Mouse (Mus musculus) lung, adult 2 months (tissue): ENCODE data around the gene Sobp.

ENCODE experiments used
- CTCF ChIP-seq: fragments of 200-500 bp; IDR thresholded peaks from 2 replicates; pipeline ENCODE4 v1.5.1; 2011; ENCODE audit warnings: mild to moderate bottlenecking, low read length, control low read depth; ENCODE audit not compliant: insufficient read depth
- POLR2A ChIP-seq: fragments of 200-500 bp; IDR thresholded peaks from 2 replicates; pipeline ENCODE4 v1.6.1; 2011; ENCODE audit warnings: low read depth, mild to moderate bottlenecking, control low read depth, low read length, borderline replicate concordance; ENCODE audit errors: extremely low read depth

GRCm38 (mm10) chr10:43175156-43175601 lies 849 bp upstream of the Sobp start:
- TF ChIP-seq POLR2A, result no peak
- no peak for TF ChIP-seq CTCF
